Comparison of ENCODE assay signal across 10 mouse cellular contexts in the genomic region with DNA sequence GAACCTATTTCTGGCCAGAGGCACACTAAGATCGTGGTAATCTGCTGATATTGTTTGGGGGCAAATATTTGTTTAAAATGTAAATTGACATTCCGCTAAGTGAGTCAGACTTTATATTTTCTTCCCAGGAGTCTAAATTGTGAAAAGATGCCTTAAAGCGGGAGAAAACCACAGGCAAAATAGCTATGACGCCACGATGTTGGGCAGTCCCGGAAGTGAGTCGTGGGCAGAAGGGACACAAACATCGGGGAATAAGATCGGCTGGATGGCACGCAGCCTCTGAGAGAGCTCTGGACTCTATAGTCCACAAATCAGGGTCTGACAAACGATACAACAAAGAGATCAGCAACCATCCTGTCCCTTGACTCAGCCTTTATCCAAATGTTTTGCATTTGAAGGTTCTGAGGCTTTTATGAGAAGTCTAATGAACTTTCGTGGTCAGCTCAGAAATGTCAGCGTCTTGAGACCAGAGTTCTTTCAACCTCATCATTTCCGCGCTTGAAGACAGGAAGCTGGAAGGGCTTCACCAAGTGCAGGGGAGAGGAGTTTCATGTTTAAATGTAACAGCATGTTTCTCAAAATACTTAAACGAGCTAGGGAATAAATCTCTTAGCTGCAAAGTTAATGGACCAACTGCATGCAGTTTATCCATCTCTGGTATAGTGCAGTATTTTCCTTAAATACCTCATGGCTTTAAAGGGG.
DNase-seq lines count a peak whose midpoint lies in the region; ATAC-seq and TF ChIP-seq lines count a peak whose summit lies in the region.
"Had no signal": no experiment of that assay in that cellular context is flagged by ENCODE, and none has a peak within 500 bp of the region (broad histone marks: within the 10 kb centered on the region; RNA-seq: fewer than 3 reads in every experiment).

No protein-coding gene starts in this region.

- in situ Hi-C loops in Patski (cut with MboI; ENCODE audit: low pct_unique_long_range_greater_than_20kb): no loop called here

- peak overlapping the region; percentile 20 for H3K4me3 ChIP-seq in embryonic facial prominence, embryonic 13.5 days
- no peak overlapping the region for H3K4me3 ChIP-seq in myocyte
- H3K4me3 ChIP-seq in liver, embryonic 12.5 days: no peak overlapping the region

- H3K27me3 ChIP-seq in Patski (no peaks in the 10 kb centered on the region), myocyte (ENCODE audit: control insufficient read depth, insufficient read depth, insufficient read length) (no peaks in the 10 kb centered on the region)
- no peaks in the 10 kb centered on the region for H3K27me3 ChIP-seq in embryonic facial prominence, embryonic 13.5 days
- no peaks in the 10 kb centered on the region for H3K27me3 ChIP-seq in liver, embryonic 12.5 days (replicated peaks)

- peak overlapping the region; percentile 46; the same call in 1 of the 2 replicates for H3K9ac ChIP-seq in embryonic facial prominence, embryonic 13.5 days
- no peak overlapping the region for H3K9ac ChIP-seq in liver, embryonic 12.5 days

- TF ChIP-seq POLR2A in myocyte (IDR thresholded peaks at IDR 0.05; ENCODE audit: insufficient read length, low read depth): no peak

- H3K27ac ChIP-seq in embryonic facial prominence, embryonic 13.5 days: peak overlapping the region; percentile 77
- no peak overlapping the region for H3K27ac ChIP-seq in liver, embryonic 12.5 days
- H3K27ac ChIP-seq: macrophage had no signal

- H3K79me2 ChIP-seq in myocyte (ENCODE audit: control insufficient read depth, insufficient read depth): no peaks in the 10 kb centered on the region

- no peaks in the 10 kb centered on the region for H3K9me3 ChIP-seq in embryonic facial prominence, embryonic 13.5 days
- no peaks in the 10 kb centered on the region for H3K9me3 ChIP-seq in liver, embryonic 12.5 days (replicated peaks)

- peak overlapping the region; percentile 38 for H3K4me2 ChIP-seq in embryonic facial prominence, embryonic 13.5 days
- H3K4me2 ChIP-seq in myocyte (ENCODE audit: low read depth): peak overlapping the region; percentile 57
- H3K4me2 ChIP-seq in liver, embryonic 12.5 days: no peak overlapping the region

- no peak overlapping the region for H3ac ChIP-seq in myocyte (ENCODE audit: control insufficient read depth, insufficient read length)

- H3K36me3 ChIP-seq in embryonic facial prominence, embryonic 13.5 days: no peaks in the 10 kb centered on the region
- no peaks in the 10 kb centered on the region for H3K36me3 ChIP-seq in myocyte (ENCODE audit: control insufficient read depth, insufficient read depth)
- no peaks in the 10 kb centered on the region for H3K36me3 ChIP-seq in liver, embryonic 12.5 days

- no peak for TF ChIP-seq CTCF in Patski (IDR thresholded peaks at IDR 0.05)

- peak; percentile 26 for DNase-seq in kidney, postnatal 10 days
- DNase-seq in kidney, adult 8-10 months: no peak
- DNase-seq in Patski (ENCODE audit: low read depth, low spot score): no peak
- no peak for DNase-seq in embryo, embryonic 10.5 days (ENCODE audit: low spot score)
- DNase-seq: thymus, postnatal 25 days had no signal

- CTCF ChIA-PET in Patski (lab: Charles Lee): interaction anchor here (1.0 to 1.4 kb wide), 2 partner anchors 12 to 95 kb away, joined by 3 to 4 read pairs; no protein-coding TSS in a partner anchor

- 39% methylated on average over 16 of the region's 16 CpGs for WGBS in embryonic facial prominence, embryonic 13.5 days
- WGBS in liver, embryonic 12.5 days (ENCODE audit: insufficient replicate concordance): 64% methylated on average over 16 of the region's 16 CpGs

- peak; percentile 23 for ATAC-seq in Patski
- no peak for ATAC-seq in embryonic facial prominence, embryonic 13.5 days (ENCODE audit: insufficient number of reproducible peaks, insufficient read depth, low FRiP score, low TSS enrichment, low read depth)
- ATAC-seq in liver, embryonic 12.5 days: no peak
- ATAC-seq: forebrain, embryonic 16.5 days had no signal

- POLR2A ChIA-PET in Patski (lab: Charles Lee): no interaction called here

- H3K4me1 ChIP-seq in embryonic facial prominence, embryonic 13.5 days: peaks cover 14% of the 10 kb centered on the region
- no peaks in the 10 kb centered on the region for H3K4me1 ChIP-seq in liver, embryonic 12.5 days

TF ChIP-seq in myocyte, 11 proteins besides CTCF, POLR2A, EP300 and RAD21:
- no peak for TF ChIP-seq SRF (IDR thresholded peaks at IDR 0.05; ENCODE audit: control insufficient read depth, insufficient read length, low read depth)
- no peak for TF ChIP-seq TCF12 (IDR thresholded peaks at IDR 0.05; ENCODE audit: insufficient read depth, poor library complexity, severe bottlenecking)
- TF ChIP-seq MAX (IDR thresholded peaks at IDR 0.05; ENCODE audit: low read depth): no peak
- TF ChIP-seq MYOD1 (IDR thresholded peaks at IDR 0.05; ENCODE audit: control insufficient read depth in 1 of 3, insufficient read length in 2 of 3, low read depth in 2 of 3): no peak
- no peak for TF ChIP-seq E2F4 (IDR thresholded peaks at IDR 0.05; ENCODE audit: insufficient read depth)
